Comparison of ENCODE assay signal across 8 mouse cellular contexts in genomic region chr8:126592381-126592770, GRCm38 (mm10). TPM values are rescaled to one million over a fixed set of nuclear protein-coding genes. Genes with fewer than 3 reads are reported as not detected.
A peak's percentile ranks its signal among the peaks of the same experiment; 100 is the strongest.
DNase-seq lines count a peak whose midpoint lies in the region; ATAC-seq and TF ChIP-seq lines count a peak whose summit lies in the region.

No protein-coding gene starts in this region.

- H3K4me3 ChIP-seq in bone marrow, adult 2 months (replicated peaks; ENCODE audit: control insufficient read depth, low read depth, low read length), result peak overlapping the region; percentile 93
- peak overlapping the region; percentile 73 for H3K4me3 ChIP-seq in forebrain, embryonic 13.5 days
- peak overlapping the region; percentile 100 for H3K4me3 ChIP-seq in intestine, embryonic 14.5 days (ENCODE audit: low read depth, low read length)
- H3K4me3 ChIP-seq in midbrain, embryonic 13.5 days (replicated peaks), result peak overlapping the region; percentile 100

- H3K36me3 ChIP-seq in forebrain, embryonic 13.5 days (ENCODE audit: poor library complexity, severe bottlenecking), result peaks cover 16% of the 10 kb centered on the region
- H3K36me3 ChIP-seq in intestine, embryonic 14.5 days (ENCODE audit: control insufficient read depth, insufficient read depth, low read length), result peaks cover 42% of the 10 kb centered on the region
- peaks cover 9% of the 10 kb centered on the region; the same call in 1 of the 2 replicates for H3K36me3 ChIP-seq in midbrain, embryonic 13.5 days

- H3K9ac ChIP-seq in forebrain, embryonic 13.5 days, result peak overlapping the region; percentile 100
- H3K9ac ChIP-seq in intestine, embryonic 14.5 days (ENCODE audit: low read length), result peak overlapping the region; percentile 100
- peak overlapping the region; percentile 100 for H3K9ac ChIP-seq in midbrain, embryonic 13.5 days (replicated peaks)

- H3K27ac ChIP-seq in bone marrow, adult 2 months (ENCODE audit: control insufficient read depth, insufficient read depth, low read depth, low read length, poor library complexity), result peak overlapping the region; percentile 95
- peak overlapping the region; percentile 97 for H3K27ac ChIP-seq in forebrain, embryonic 13.5 days
- peak overlapping the region; percentile 99 for H3K27ac ChIP-seq in intestine, embryonic 14.5 days (ENCODE audit: low read depth)
- peak overlapping the region; percentile 99 for H3K27ac ChIP-seq in midbrain, embryonic 13.5 days

- no peaks in the 10 kb centered on the region for H3K27me3 ChIP-seq in forebrain, embryonic 13.5 days
- H3K27me3 ChIP-seq in intestine, embryonic 14.5 days (replicated peaks; ENCODE audit: control insufficient read depth, insufficient read depth, low read length), result no peaks in the 10 kb centered on the region
- H3K27me3 ChIP-seq in midbrain, embryonic 13.5 days, result no peaks in the 10 kb centered on the region

- TF ChIP-seq CTCF in bone marrow, adult 2 months (IDR thresholded peaks at IDR 0.05; ENCODE audit: control insufficient read depth, insufficient read depth, low read length), result no peak

- ATAC-seq in forebrain, embryonic 13.5 days, result no peak
- no peak for ATAC-seq in intestine, embryonic 14.5 days (replicated peaks; ENCODE audit: low FRiP score, low TSS enrichment, low read depth)
- no peak for ATAC-seq in midbrain, embryonic 13.5 days

- H3K4me1 ChIP-seq in bone marrow, adult 2 months (ENCODE audit: control insufficient read depth, insufficient read depth, low read length), result peaks cover 6% of the 10 kb centered on the region; the same call in 1 of the 2 replicates
- peaks cover 65% of the 10 kb centered on the region for H3K4me1 ChIP-seq in forebrain, embryonic 13.5 days
- peaks cover 41% of the 10 kb centered on the region for H3K4me1 ChIP-seq in intestine, embryonic 14.5 days (replicated peaks; ENCODE audit: control insufficient read depth, insufficient read depth, low read length)
- peaks cover 68% of the 10 kb centered on the region for H3K4me1 ChIP-seq in midbrain, embryonic 13.5 days (replicated peaks)

- no peak; the same call in 1 of the 2 replicates for TF ChIP-seq POLR2A in bone marrow, adult 2 months (IDR thresholded peaks at IDR 0.05; ENCODE audit: borderline replicate concordance, control insufficient read depth, low read depth, low read length)

- no peaks in the 10 kb centered on the region for H3K9me3 ChIP-seq in forebrain, embryonic 13.5 days (replicated peaks)
- no peaks in the 10 kb centered on the region for H3K9me3 ChIP-seq in intestine, embryonic 14.5 days (ENCODE audit: control insufficient read depth, low read length)
- no peaks in the 10 kb centered on the region for H3K9me3 ChIP-seq in midbrain, embryonic 13.5 days

- WGBS in bone marrow, adult 2 months, result under 1% methylated on average over 45 of the region's 45 CpGs
- WGBS in forebrain, embryonic 13.5 days, result under 1% methylated on average over 44 of the region's 45 CpGs
- under 1% methylated on average over 37 of the region's 45 CpGs for WGBS in intestine, embryonic 14.5 days
- WGBS in midbrain, embryonic 13.5 days, result under 1% methylated on average over 30 of the region's 45 CpGs

- H3K4me2 ChIP-seq in forebrain, embryonic 13.5 days, result peak overlapping the region; percentile 100
- H3K4me2 ChIP-seq in intestine, embryonic 14.5 days (ENCODE audit: low read length), result peak overlapping the region; percentile 95
- H3K4me2 ChIP-seq in midbrain, embryonic 13.5 days (replicated peaks), result peak overlapping the region; percentile 100

- peak; percentile 53 for DNase-seq in gastrocnemius, adult 18-20 months (ENCODE audit: low spot score)
- DNase-seq in gastrocnemius, postnatal 10 days, result no peak
- peak; percentile 63 for DNase-seq in 3134 (ENCODE audit: extremely low read depth, insufficient read length, low spot score)
- DNase-seq in intestine, embryonic 14.5 days (ENCODE audit: low spot score), result no peak
- peak; percentile 42 to 50 for DNase-seq in thymus, postnatal 10 days (ENCODE audit: low spot score in 2 of 2)

RNA-seq across cellular contexts. Expression of gene Irf2bp2, which starts 1.4 kb away (rescaled TPM):
- 10 to 100 TPM; 33.8 to 49.6 TPM for total RNA-seq in gastrocnemius, adult 18-20 months (2021)
- total RNA-seq in gastrocnemius, postnatal 10 days (2021), result 10 to 100 TPM; 53.3 to 55.5 TPM
- 21.3 and 35.8 TPM in 2 replicates for polyA plus RNA-seq in bone marrow, adult 2 months (2011; ENCODE audit: insufficient read depth, insufficient read length, low replicate concordance, missing spikeins)
- 8.1 and 8.3 TPM in 2 replicates for polyA plus RNA-seq in forebrain, embryonic 13.5 days (2015; fragmentation: Nextera tagmentation; extraction: Ambion mirVana)
- polyA plus RNA-seq in intestine, embryonic 14.5 days (2014; fragmentation: Nextera tagmentation; extraction: Ambion mirVana), result 11.3 and 11.5 TPM in 2 replicates
- polyA plus RNA-seq in midbrain, embryonic 13.5 days (2015; fragmentation: Nextera tagmentation; extraction: Ambion mirVana), result 8.3 and 9.2 TPM in 2 replicates

Comparison
In these comparisons a context has a peak if more than half of its experiments do, and no peak if none do; other contexts are left out.
1. DNase-seq: peak in gastrocnemius, adult 18-20 months (single experiment), 3134 (single experiment) and thymus, postnatal 10 days (2 of 2); none in gastrocnemius, postnatal 10 days (single experiment) and intestine, embryonic 14.5 days (single experiment).
2. Peak in every context shown above with its lines, with median percentiles within 50 percentile points of each other: H3K27ac ChIP-seq, H3K4me3 ChIP-seq, H3K4me2 ChIP-seq and H3K9ac ChIP-seq.